Mouse (Mus musculus) layer of hippocampus, adult 2 months (tissue): ENCODE results near the gene Optn. TPM values are rescaled to one million over a fixed set of nuclear protein-coding genes. Genes with fewer than 3 reads are reported as not detected.
"Not testable (repeated sequence)": the region's sequence is repeated elsewhere in the genome, so short reads cannot be mapped to it uniquely, and the experiment has no call there.

ENCODE experiments used
- DNase-seq, 2 experiments: peaks; one replicate each; pipeline ENCODE4 v3.0.0; 2022; ENCODE audit warnings: low spot score in 2 of 2
- H3K27ac ChIP-seq: fragments of 200-600 bp; 2 replicates; pipeline ENCODE4 v1.8.1; 2022
- H3K4me3 ChIP-seq: fragments of 200-600 bp; 2 replicates; pipeline ENCODE4 v1.8.1; 2022; ENCODE audit warnings: mild to moderate bottlenecking
- CTCF ChIP-seq: fragments of 200-600 bp; conservative IDR thresholded peaks from 2 replicates; pipeline ENCODE4 v1.8.1; 2022; ENCODE audit warnings: antibody characterized with exemption, mild to moderate bottlenecking, moderate library complexity
- total RNA-seq, 2 experiments: library from RNA; stranded (reverse); gene quantifications; 2 replicates each; pipeline ENCODE4 v1.2.3; 2021

The Optn gene
- total RNA-seq, 2 experiments from 2014 or later = 13.5 to 14.1 TPM

GRCm38 (mm10) chr2:5077937-5078336 lies 14.1 kb upstream of the Optn start:
- no peak overlapping the region for H3K27ac ChIP-seq
- DNase-seq = no peak

GRCm38 (mm10) chr2:5077490-5077889 lies 13.6 kb upstream of the Optn start:
- TF ChIP-seq CTCF = no peak
- H3K4me3 ChIP-seq = no peak overlapping the region
- no peak for DNase-seq
- H3K27ac ChIP-seq = no peak overlapping the region

More at GRCm38 (mm10) chr2:5077937-5078336, 14.1 kb upstream of the Optn start:
- TF ChIP-seq CTCF = no peak
- no peak overlapping the region for H3K4me3 ChIP-seq

GRCm38 (mm10) chr2:5075856-5076255 lies 12.0 kb upstream of the Optn start:
- Histone ChIP-seq H3K4me3 (no peak overlapping the region), H3K27ac (no peak overlapping the region)
- no peak for TF ChIP-seq CTCF
- DNase-seq = no peak

GRCm38 (mm10) chr2:5075432-5075831 lies 11.6 kb upstream of the Optn start:
- Histone ChIP-seq H3K27ac (no peak overlapping the region), H3K4me3 (no peak overlapping the region)
- no peak for TF ChIP-seq CTCF
- no peak for DNase-seq

- no peak for DNase-seq
- no peak for TF ChIP-seq CTCF
- no peak overlapping the region for H3K4me3 ChIP-seq
Observed at GRCm38 (mm10) chr2:5073785-5074184, 9.9 kb upstream of the Optn start.

GRCm38 (mm10) chr2:5067951-5068350 lies 4.1 kb upstream of the Optn start:
- Histone ChIP-seq H3K27ac (no peak overlapping the region), H3K4me3 (no peak overlapping the region)
- DNase-seq = no peak
- TF ChIP-seq CTCF = no peak

More at GRCm38 (mm10) chr2:5073785-5074184, 9.9 kb upstream of the Optn start:
- no peak overlapping the region for H3K27ac ChIP-seq

- not testable (repeated sequence) for DNase-seq, H3K4me3 ChIP-seq, H3K27ac ChIP-seq
Observed at GRCm38 (mm10) chr2:5067254-5067653, 3.4 kb upstream of the Optn start.

GRCm38 (mm10) chr2:5064247-5064646 lies 396 bp upstream of the Optn start:
- DNase-seq = no peak
- Histone ChIP-seq H3K27ac (no peak overlapping the region), H3K4me3 (peak overlapping the region; percentile 85)
- TF ChIP-seq CTCF = no peak

- no peak for TF ChIP-seq CTCF
- no peak overlapping the region for H3K27ac ChIP-seq
- peak overlapping the region; percentile 85 for H3K4me3 ChIP-seq
- no peak for DNase-seq
Observed at GRCm38 (mm10) chr2:5062496-5063298, 1.2 kb downstream of the Optn start.

GRCm38 (mm10) chr2:5061133-5061708 lies 2.6 kb downstream of the Optn start:
- TF ChIP-seq CTCF = no peak

GRCm38 (mm10) chr2:5059997-5060396 lies 3.9 kb downstream of the Optn start:
- H3K4me3 ChIP-seq = no peak overlapping the region
- no peak for TF ChIP-seq CTCF
- DNase-seq = no peak
- H3K27ac ChIP-seq = no peak overlapping the region

More at GRCm38 (mm10) chr2:5061133-5061708, 2.6 kb downstream of the Optn start:
- Histone ChIP-seq H3K4me3 (no peak overlapping the region), H3K27ac (no peak overlapping the region)
- no peak for DNase-seq

GRCm38 (mm10) chr2:5058436-5058835 lies 5.4 kb downstream of the Optn start:
- H3K4me3 ChIP-seq = no peak overlapping the region

GRCm38 (mm10) chr2:5050562-5050961 lies 13.3 kb downstream of the Optn start:
- no peak for TF ChIP-seq CTCF
- no peak overlapping the region for H3K27ac ChIP-seq
- no peak overlapping the region for H3K4me3 ChIP-seq
- no peak for DNase-seq

More at GRCm38 (mm10) chr2:5058436-5058835, 5.4 kb downstream of the Optn start:
- H3K27ac ChIP-seq = no peak overlapping the region
- no peak for DNase-seq
- no peak for TF ChIP-seq CTCF

- TF ChIP-seq CTCF = no peak
- no peak for DNase-seq
- Histone ChIP-seq H3K4me3 (no peak overlapping the region), H3K27ac (no peak overlapping the region)
Observed at GRCm38 (mm10) chr2:5047016-5047415, 16.8 kb downstream of the Optn start.
